Mouse (Mus musculus) right cerebral cortex, postnatal 10 days (tissue): ENCODE measurements around the gene Grin2d.
A peak's percentile ranks its signal among the peaks of the same experiment; 100 is the strongest.

ENCODE experiments used
- DNase-seq, 2 experiments: peaks; one replicate each; pipeline ENCODE4 v3.0.0; 2021; ENCODE audit warnings: low spot score in 2 of 2

Grin2d gene

DNA sequence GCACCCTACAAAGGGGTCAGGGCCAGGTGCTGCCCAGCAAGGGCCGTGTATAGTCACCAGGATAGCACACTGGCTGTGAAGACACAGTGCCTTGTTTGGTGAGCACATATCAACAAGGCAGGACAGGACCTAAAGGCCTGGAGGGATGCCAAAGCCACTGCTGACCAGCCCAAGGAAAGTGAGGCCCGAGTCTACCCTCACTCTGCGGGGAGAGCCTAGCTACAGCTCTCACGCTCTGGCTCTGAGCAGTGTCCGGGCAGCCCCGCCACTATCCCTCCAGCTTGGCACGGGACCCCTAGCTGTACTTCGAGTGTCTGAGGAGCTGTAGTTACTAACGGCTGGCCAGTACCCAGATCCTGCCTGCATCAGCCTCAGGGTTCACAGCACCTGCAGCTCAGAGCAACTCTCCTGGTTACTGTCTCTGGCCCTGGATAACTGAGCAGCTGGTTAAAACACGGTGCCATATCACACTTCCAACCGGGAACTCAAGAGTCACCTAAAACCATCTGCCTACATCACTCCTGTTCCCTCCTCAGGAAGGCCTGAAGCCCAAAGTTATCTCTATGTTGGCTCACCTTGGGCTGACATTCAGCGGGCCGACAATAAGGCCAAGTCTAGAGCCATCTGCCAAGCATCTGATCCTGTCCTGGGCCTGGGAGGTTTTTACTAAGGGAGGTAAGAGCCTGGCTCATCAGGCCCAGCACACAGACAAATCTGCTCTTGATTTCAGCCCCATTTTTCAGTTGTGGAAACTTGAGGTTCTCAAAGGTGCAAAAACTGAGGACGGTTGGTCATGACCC, 68.7 kb downstream of the Grin2d start:
- DNase-seq = no peak

DNA sequence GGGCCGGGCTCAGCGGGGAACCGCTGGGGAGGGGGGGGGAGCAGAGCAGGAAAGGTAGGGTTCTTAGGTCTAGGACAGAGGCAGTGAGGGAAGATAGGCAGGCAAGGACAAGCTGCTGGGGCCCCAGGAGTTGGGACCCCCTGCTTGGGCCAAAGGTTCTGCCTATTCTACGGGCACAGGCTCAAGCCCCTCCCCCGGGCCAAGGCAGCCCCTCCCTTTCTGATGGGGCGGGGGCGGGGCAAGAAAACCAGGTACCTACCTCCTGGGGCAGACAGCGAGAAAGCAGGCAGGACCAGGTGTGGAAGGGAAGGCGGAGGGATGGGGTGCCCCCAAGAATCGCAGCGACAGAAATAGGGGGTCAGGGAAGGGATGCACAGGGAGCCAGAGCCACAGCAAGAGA, 69.7 kb downstream of the Grin2d start:
- no peak for DNase-seq

DNA sequence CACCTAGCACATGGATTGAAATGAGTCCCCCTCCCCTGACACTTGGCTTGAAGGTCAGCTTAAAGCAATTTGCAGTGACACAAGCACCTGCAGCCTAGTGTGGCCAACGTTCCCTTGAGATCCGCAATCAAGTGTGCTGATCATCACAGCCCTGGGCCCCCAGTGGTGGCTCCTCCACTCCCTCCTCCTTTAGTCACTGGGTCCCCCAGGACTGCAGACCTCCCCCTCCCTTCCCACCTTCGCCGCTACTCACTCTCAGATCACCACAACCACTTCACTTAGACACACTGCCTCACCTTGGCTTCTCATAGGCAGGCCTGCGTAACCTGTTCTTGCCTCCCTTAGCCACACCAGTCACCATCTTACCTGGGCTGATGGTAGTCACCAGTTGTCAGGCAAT, 72.2 kb downstream of the Grin2d start:
- no peak for DNase-seq

DNA sequence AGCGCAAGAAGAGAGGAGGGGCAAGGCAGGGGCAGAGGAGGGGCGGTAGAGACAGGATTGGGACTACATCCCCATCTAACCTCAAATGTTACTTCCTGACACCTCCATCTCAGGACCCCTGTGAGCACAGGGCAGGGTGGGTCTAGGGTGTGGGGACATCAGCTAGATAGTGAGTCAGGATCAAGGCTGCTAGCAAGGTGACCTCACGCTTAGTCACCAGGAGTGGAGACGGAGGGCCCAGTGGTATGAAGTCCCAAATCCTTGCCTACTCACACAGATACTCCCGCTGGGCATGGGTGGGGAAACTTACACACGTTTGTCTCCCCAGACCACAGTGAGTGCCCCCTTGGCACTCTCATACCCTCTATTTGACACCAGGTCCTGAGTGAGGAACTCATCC, 75.6 kb downstream of the Grin2d start:
- DNase-seq = no peak

DNA sequence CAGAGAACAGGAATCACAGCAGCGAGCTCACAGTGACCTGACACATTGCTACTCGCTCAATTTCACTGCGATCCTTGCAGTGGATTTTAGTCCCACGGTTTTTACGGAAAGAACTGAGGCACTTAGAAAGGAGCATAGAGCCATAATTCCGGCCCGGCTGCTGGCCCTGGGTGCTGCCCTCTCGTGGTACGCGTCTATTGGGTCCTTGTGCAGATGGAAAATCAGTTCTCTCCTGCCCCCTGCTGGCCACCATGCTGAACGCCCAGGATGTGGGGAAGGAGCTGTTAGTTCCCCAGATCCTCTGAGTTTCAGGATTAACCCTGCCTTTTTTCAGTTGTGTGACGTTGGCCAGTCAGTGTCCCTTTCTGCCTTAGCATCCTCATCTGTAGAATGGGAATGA, 76.8 kb downstream of the Grin2d start:
- DNase-seq = peak; percentile 93 to 95

DNA sequence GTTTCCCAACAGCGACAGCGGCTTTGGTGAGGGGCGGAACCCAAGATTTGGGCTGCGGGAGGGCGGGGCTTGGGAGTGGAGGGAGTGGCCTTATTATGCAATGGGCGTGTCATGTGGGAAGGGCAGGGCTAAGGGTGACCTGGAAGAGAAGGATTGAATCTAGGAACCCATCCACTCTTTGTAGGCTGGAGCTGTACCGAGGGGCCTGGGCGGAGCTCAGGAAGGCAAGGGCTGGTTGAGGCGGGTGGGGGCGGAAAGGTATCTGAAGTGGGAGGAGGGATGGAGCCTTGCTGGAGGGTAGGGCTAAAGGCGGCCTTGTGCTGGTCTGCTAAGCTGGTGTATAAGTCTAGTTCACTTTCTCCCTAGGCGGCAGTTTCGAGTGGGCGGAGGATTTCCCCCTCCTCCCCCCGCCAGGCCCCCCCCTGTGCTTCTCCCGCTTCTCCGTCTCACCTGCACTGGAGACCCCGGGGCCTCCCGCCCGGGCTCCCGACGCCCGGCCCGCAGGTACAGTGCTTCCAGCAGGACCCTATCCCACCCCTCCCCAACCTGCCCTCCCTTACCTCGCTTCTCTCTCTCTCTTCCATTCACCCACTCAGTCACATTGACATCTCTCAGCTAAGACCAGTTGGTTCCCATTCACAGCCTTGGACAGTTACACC, 77.5 kb downstream of the Grin2d start:
- DNase-seq = peak in 1 of 2 experiments; percentile 38

DNA sequence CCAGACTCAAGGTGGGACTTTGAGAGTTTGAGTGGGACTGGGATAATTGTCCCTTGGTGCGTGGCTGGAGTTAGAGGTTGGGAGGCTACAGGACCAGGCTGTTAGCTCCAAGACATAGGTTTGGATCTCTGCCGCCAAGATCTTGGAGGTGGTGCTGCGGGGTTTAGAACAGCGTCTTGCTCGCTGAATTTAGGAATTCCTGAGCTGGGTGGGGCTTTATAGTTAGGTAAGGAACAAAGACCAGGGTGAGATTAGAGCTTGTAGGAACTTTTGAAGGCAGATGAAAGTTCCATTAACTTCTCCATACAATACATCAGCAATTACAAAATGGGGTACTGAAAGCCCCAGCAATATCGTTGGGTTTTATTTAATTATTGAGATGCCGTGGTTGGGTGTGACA, 78.2 kb downstream of the Grin2d start:
- peak in 1 of 2 experiments; percentile 25 for DNase-seq

DNA sequence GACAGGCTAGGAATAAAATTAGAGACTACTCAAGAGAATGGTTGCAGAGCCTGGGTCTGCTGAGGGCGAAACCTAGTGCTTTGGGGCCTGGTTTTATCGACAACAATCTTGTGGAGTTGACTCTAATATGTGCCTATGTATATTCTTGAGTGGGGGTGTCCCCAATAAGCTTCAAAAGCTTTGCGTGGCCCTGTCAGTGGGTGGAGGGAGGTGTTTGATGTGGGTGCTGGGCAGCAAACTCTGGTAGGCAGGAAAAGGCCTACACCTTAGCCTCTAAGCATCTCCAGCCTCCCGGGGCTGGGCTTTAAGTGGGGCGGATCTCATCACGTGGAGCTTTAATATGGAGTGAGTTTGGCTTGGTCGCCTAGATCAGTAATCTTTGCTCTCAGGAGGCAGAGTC, 79.2 kb downstream of the Grin2d start:
- DNase-seq = no peak

DNA sequence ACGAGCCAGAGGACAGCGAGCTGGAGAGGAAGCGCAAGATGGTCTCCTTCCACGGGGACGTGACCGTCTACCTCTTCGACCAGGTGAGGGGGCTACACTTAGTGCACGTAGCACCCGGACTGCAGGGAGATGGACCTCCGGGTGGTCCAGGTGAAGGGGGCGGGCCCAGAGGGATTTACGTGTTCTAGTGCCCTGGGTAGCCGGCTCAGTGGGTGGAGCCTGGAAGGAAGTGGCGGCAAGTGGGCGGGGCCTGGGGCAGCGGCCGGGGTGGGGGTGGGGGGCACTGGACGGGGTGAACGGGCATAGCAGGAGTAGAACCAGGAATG, 79.7 kb downstream of the Grin2d start:
- DNase-seq = peak in 1 of 2 experiments; percentile 30

DNA sequence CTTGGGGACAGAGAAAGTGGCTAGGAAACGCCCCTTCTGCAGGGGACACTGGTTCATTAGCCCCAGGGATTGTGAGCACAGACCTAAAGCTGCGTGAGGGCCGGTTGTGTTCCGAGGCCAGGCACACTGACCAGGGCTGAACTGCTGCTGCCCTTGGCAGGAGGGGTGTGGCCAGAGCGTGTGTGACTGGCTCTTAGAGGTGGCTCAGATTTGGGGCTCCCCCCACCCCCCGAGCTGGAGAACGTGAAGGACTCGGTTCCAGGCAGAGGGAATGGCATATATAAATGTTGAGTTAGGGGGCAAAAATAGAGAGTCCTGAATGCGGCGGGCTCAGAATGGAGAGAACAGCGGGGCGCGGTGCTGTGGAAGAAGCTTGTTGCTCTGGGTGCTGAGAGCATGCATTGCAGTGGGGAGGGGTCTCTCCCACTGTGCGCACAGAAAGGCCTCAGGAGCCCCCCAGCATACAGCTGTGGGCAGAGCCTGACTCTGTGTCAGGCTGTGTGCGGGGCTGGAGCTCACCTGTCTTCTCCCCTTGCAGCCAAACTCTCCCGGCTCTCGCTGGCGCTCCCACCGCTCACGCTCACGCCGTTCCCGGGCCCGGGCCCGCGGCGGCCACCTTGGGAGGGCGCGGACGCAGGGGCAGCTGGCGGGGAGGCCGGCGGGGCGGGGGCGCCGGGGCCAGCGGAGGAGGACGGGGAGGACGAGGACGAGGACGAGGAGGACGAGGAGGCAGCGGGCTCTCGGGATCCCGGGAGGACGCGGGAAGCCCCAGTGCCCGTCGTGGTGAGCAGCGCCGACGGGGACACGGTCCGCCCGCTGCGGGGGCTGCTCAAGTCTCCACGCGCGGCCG, 80.3 kb downstream of the Grin2d start:
- DNase-seq = peak in 1 of 2 experiments; percentile 44

DNA sequence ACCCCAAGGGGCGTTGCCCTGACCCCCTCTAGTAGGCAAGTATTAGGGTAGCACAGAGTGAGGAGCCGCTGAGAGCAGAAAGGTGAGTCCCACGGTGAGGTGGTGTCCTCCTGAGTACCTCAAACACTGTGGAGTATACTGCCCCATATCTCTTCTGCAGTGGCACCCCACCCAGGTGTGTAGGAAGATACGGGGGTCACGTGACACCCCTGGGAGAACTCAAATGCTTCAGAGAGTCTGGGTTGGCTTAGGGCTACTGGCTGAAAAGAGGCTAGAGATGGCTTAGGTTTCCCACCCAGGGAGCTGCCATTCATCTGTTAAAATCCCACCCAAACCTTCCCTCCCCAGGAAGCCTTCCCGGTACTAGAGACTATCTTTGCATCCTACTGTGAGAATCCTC, 81.2 kb downstream of the Grin2d start:
- peak in 1 of 2 experiments; percentile 31 for DNase-seq

DNA sequence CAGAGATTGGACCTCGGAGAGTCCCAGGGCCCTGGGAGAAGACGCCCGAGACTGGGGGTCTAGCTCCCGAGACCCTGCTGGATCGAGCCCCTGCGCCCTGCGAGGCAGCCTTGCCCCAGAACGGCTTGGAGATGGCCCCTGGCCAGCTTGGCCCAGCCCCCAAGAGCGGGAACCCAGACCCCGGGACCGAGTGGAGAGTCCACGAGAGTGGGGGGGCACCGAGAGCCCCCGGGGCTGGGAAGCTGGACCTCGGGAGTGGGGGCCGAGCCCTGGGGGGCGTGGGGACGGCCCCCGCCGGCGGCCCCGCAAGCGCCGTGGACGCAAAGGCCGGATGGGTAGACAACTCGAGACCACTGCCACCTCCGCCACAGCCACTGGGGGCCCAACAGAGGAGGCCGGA, 83.2 kb downstream of the Grin2d start:
- peak in 1 of 2 experiments; percentile 32 for DNase-seq

DNA sequence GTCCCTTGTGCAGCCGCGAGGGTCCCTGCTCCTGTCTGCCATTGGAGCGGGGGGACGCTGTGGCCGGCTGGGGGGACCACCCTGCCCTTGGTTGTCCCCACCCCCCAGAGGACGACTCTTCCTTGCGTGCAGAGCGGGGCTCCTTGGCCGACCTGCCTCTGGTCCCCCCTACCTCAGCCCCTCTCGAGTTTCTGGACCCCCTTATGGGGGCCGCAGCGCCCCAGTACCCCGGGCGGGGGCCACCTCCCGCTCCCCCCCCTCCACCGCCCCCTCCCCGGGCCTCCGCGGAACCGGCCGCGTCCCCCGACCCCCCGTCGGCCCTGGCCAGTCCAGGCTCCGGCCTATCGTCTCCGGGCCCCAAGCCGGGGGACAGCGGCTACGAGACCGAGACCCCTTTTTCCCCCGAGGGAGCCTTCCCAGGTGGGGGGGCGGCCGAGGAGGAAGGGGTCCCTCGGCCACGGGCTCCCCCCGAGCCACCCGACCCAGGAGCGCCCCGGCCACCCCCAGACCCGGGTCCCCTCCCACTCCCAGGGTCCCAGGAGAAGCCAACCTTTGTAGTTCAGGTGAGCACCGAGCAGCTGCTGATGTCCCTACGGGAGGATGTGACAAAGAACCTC, 84.1 kb downstream of the Grin2d start:
- DNase-seq = no peak

DNA sequence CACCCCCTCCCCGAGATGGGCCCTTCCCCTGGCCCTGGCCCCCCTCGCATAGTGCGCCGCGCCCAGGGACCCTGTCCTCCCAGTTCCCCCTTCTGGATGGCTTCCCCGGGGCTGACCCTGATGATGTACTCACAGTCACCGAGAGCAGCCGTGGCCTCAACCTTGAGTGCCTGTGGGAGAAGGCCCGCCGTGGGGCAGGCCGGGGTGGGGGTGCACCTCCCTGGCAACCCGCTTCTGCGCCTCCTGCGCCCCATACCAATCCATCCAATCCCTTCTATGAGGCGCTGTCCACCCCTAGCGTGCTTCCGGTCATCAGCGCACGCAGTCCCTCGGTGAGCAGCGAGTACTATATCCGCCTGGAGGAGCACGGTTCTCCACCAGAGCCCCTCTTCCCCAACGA, 84.9 kb downstream of the Grin2d start:
- peak in 1 of 2 experiments; percentile 27 for DNase-seq

DNA sequence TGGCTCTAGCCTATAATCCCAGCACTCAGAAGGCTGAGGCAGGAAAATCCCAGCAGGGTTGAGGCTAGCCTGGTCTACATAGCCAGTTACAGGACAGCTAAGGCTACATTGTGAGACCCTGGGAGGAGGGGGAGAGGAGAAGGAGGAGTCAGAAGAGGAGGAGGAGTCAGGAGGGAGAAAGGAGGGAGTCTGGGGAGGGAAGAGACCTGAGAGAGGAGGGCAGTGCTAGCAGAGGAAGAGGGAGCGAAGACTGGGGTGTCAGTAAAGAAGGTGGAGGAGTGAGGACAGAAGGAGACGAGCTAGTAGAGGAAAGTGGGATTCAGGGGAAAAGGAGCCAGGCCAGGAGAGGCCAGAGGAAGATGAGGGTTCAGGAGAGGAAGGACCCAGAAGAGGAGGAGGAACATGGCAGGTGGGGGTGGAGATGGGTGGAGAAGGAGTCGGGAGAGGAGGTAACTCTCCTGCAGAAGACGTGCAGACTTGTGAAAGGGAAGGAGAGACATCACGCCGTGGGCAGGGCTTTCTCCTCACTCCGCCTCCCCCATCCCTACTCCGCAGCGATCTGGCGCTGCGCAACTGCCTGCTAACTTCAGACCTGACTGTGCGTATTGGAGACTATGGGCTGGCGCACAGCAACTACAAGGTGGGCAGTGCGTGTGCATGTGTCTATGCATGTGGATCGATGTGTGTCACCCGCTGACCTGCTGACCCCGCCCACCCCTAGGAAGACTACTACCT, 86.3 kb downstream of the Grin2d start:
- peak in 1 of 2 experiments; percentile 44 for DNase-seq

DNA sequence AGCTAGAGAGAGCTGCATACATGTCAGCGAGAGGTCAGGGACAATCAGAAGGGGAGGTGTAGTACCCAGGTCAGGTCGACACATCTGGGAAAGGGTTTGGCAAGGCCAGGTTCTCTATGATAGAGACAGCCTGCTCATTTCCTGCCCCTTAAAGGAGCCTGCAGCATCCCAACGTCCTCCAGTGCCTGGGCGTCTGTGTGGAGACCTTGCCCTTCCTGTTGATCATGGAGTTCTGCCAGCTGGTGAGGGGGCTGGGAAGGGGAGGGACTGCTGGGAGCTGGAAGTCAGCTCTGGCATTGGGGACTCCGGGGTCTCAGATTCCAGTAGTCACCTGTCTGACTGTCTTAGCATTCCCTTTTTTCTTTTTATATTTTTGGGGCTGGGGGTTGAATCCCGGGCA, 87.5 kb downstream of the Grin2d start:
- DNase-seq = peak in 1 of 2 experiments; percentile 26

DNA sequence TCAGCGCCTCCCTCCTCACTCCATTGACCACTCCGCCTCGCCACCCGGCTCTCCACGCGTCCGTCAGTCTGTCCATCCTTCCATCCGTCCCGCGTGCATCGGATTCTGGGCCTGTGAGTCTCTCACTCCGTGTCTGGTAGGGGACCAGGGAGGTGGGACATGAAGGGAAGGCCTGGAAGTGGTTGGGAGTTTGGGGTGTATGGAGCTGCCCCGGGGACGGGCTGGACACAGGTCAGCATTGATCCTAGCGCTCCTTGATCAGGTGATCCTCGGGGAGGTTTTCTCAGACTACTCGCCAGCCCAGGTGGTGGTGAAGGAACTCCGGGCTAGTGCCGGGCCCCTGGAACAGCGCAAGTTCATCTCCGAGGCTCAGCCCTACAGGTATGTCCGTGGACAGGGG, 90.5 kb downstream of the Grin2d start:
- DNase-seq = peak in 1 of 2 experiments; percentile 47

DNA sequence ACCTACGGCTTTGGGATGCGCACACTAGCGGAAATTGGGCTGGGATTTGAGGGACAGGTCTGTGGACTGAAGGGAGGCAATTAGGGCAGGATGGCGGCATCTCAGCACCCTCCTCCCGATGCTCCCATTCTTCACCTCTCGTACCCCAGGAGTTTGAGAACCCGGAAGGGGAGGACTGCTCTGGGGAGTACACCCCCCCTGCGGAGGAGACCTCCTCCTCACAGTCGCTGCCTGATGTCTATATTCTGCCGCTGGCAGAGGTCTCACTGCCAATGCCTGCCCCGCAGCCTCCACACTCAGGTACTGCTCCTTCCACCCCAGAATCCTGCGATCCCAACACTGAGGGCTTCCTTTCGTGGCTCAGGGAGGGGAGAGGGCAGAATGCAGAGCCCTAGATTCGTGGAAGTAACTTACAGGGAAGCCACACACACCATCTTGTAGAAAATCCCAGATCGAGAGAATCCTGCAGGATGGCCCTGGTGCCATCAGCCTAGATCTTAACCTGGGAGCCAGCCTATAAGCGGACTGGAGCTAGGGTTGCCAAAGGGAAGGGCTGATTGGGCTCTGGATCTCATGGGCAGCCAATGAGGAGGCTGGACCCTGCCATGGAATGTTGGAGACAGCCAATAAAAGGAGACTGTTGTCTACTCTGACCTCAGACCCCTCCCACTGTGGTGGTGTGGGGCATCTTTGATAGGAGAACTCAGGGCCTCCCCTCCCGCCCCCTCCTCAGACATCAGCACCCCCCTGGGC, 91.3 kb downstream of the Grin2d start:
- DNase-seq = peak; percentile 71 to 87

DNA sequence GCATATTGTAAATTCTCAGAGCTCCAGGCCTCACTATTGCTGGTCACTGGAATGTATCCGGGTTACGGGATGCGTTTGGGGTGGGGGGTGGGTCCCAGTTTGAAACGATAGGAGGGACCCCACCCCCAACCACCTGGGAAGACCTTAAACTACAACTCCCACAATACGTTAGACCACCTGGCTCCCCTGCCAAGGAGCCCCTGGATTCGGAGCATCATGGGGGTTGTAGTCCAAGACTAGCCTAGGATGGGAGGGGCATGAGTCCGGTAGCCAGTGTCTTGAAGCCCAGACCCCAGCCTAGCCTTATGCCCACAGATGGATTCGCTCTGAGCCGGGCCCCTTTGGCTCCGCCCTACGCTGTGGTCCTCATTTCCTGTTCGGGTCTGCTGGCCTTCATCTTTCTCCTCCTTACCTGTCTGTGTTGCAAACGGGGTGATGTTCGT, 92.0 kb downstream of the Grin2d start:
- peak; percentile 73 to 83 for DNase-seq

DNA sequence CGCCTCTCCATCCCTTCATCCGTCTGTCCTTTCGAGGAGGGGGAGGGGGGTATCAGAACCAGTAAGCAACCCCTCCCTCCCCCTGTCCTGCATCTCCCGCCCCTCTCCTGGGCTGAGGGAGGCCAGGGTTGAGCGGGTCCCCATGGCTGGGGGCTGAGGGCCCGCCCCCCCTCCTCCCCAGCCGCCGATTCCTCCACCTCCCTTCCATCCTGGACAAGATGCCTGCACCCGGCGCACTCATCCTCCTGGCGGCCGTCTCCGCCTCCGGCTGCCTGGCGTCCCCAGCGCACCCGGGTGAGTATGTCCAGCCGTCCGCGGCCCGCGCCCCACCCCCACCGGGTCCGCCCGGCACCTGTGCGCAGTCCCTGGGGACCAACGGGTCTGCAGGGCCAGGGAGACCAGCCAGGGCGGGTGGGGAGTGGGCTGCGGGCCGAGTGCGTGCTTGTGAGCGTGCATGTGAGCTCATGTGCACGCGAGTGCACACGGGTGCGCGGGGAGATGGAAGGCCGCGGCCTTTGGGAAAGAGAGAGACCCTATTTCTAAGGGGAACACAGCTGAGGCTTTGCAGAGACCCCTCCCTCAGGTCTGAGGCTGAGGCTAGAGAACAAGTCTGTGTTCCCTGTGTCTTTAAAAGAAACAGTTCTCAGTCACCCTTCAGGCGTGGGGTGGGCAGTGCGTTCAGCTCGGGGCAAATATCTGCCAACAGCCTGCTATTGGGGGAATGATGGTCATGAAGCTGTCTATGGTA, 92.6 kb downstream of the Grin2d start:
- peak; percentile 70 to 71 for DNase-seq
